Mouse (Mus musculus) cerebellum, adult 2 months (tissue): ENCODE measurements at regions not wholly inside any gene's neighbourhood (a gene's known extent, or its start where the extent isn't known, plus 50 kb on each side); places are given as distances from the start of the nearest gene placed in this dataset.
"Not testable (repeated sequence)": the region's sequence is repeated elsewhere in the genome, so short reads cannot be mapped to it uniquely, and the experiment has no call there.

Experiments
- DNase-seq, 2 experiments: peaks; one replicate each; pipeline ENCODE4 v3.0.0; 2021
- H3K27ac ChIP-seq: fragments of 200-500 bp; 2 replicates; pipeline ENCODE4 v1.5.1; 2012; ENCODE audit warnings: low read length, control low read depth, inconsistent platforms; ENCODE audit not compliant: insufficient read depth
- H3K27me3 ChIP-seq: fragments of 200-500 bp; 2 replicates; pipeline ENCODE4 v1.6.1; 2012; ENCODE audit warnings: inconsistent platforms, mild to moderate bottlenecking, low read length, moderate library complexity; ENCODE audit not compliant: control insufficient read depth, insufficient read depth
- H3K4me1 ChIP-seq: fragments of 200-500 bp; 2 replicates; pipeline ENCODE4 v1.6.1; 2011; ENCODE audit warnings: low read length; ENCODE audit not compliant: control insufficient read depth, insufficient read depth
- H3K4me3 ChIP-seq: fragments of 200-500 bp; replicated peaks from 2 replicates; pipeline ENCODE3; 2011; ENCODE audit warnings: mild to moderate bottlenecking, low read depth, low read length, control low read depth; ENCODE audit not compliant: insufficient read depth
- CTCF ChIP-seq: fragments of 200-500 bp; IDR thresholded peaks from 2 replicates; pipeline ENCODE4 v1.5.1; 2011; ENCODE audit warnings: low read depth, mild to moderate bottlenecking, control low read depth, low read length, moderate library complexity, borderline replicate concordance; ENCODE audit not compliant: insufficient read depth
- POLR2A ChIP-seq: fragments of 200-500 bp; IDR thresholded peaks from 2 replicates; pipeline ENCODE4 v1.6.1; 2011; ENCODE audit warnings: low read length, control low read depth, borderline replicate concordance; ENCODE audit not compliant: insufficient read depth
- WGBS: fragments of 180-500 bp; shearing (Covaris S2); methylation state at CpG from one replicate; pipeline ENCODE4 v1.1.7; 2018; 5-methylcytosine and 5-hydroxymethylcytosine counted together

GRCm38 (mm10) chr1:114641215-114641614 lies 1043.3 kb upstream of the Cntnap5a start:
- Histone ChIP-seq H3K4me3 (no peak overlapping the region), H3K27ac (no peak overlapping the region), H3K27me3 (no peaks in the 10 kb centered on the region), H3K4me1 (no peaks in the 10 kb centered on the region)
- WGBS: 16% methylated on average over 1 of the region's 1 CpGs
- no peak for TF ChIP-seq POLR2A
- peak in 1 of 2 experiments; percentile 6 for DNase-seq

GRCm38 (mm10) chr1:114641854-114642253 lies 1042.7 kb upstream of the Cntnap5a start:
- not testable (repeated sequence) for H3K27ac ChIP-seq, H3K27me3 ChIP-seq, DNase-seq, H3K4me3 ChIP-seq, H3K4me1 ChIP-seq

GRCm38 (mm10) chr1:114673954-114674353 lies 1010.6 kb upstream of the Cntnap5a start:
- H3K4me3 ChIP-seq: no peak overlapping the region
- H3K27ac ChIP-seq: no peak overlapping the region
- no peak for TF ChIP-seq POLR2A
- no peak for TF ChIP-seq CTCF
- DNase-seq: peak in 1 of 2 experiments; percentile 1
- no peaks in the 10 kb centered on the region for H3K27me3 ChIP-seq
- no peaks in the 10 kb centered on the region; the same call in 1 of the 2 replicates for H3K4me1 ChIP-seq
- WGBS: 24% methylated on average over 2 of the region's 2 CpGs

GRCm38 (mm10) chr1:114681258-114681657 lies 1003.3 kb upstream of the Cntnap5a start:
- Histone ChIP-seq H3K4me1 (no peaks in the 10 kb centered on the region), H3K27ac (no peak overlapping the region), H3K4me3 (no peak overlapping the region), H3K27me3 (no peaks in the 10 kb centered on the region)
- 88% methylated on average over 1 of the region's 1 CpGs for WGBS
- no peak for TF ChIP-seq POLR2A
- TF ChIP-seq CTCF: no peak
- DNase-seq: no peak

GRCm38 (mm10) chr1:114721142-114721541 lies 963.4 kb upstream of the Cntnap5a start:
- H3K27me3 ChIP-seq: no peaks in the 10 kb centered on the region
- no peak overlapping the region for H3K27ac ChIP-seq
- 85% methylated on average over 4 of the region's 4 CpGs for WGBS
- no peak for DNase-seq
- H3K4me1 ChIP-seq: no peaks in the 10 kb centered on the region
- TF ChIP-seq POLR2A: no peak
- no peak for TF ChIP-seq CTCF
- H3K4me3 ChIP-seq: no peak overlapping the region

- Histone ChIP-seq H3K27me3 (no peaks in the 10 kb centered on the region), H3K4me3 (no peak overlapping the region), H3K27ac (no peak overlapping the region), H3K4me1 (no peaks in the 10 kb centered on the region)
- TF ChIP-seq POLR2A (no peak), CTCF (no peak)
- peak in 1 of 2 experiments; percentile 6 for DNase-seq
Measured at GRCm38 (mm10) chr1:114729167-114729566, 955.4 kb upstream of the Cntnap5a start.
